Mouse (Mus musculus): ENCODE results near the gene Mageb5. TPM values are rescaled to one million over a fixed set of nuclear protein-coding genes. Genes with fewer than 3 reads are reported as not detected.

Mageb5 gene
- not detected for polyA plus RNA-seq (2014; fragmentation: Illumina TruSeq; extraction: RNeasy Lipid Tissue Mini Kit (QIAGEN cat#74804))

GRCm38 (mm10) chrX:91782918-91783317, at the start of gene Mageb5:
Mageb5 (minus strand) TSS chrX:91783018.

Other genes with a start within 250 kb of the Mageb5 start
- gene 1700084M14Rik, start 207.1 kb downstream of the Mageb5 start, polyA plus RNA-seq (2014; fragmentation: Illumina TruSeq; extraction: RNeasy Lipid Tissue Mini Kit (QIAGEN cat#74804)): not detected
- not detected for gene Gm14781, start 150.8 kb downstream of the Mageb5 start, polyA plus RNA-seq (2014; fragmentation: Illumina TruSeq; extraction: RNeasy Lipid Tissue Mini Kit (QIAGEN cat#74804))
- gene Mageb1, start 233.3 kb upstream of the Mageb5 start, polyA plus RNA-seq (2014; fragmentation: Illumina TruSeq; extraction: RNeasy Lipid Tissue Mini Kit (QIAGEN cat#74804)): not detected